Mouse (Mus musculus) lung, postnatal 10 days (tissue): ENCODE results near the gene Bicra.

Experiments used
- DNase-seq: peaks from one replicate; pipeline ENCODE4 v3.0.0; 2021

Gene Bicra

GRCm38 (mm10) chr7:16047338-16048146 is at the start of gene Bicra:
TSS of gene Bicra (minus strand) at chr7:16047921.
- DNase-seq, result peak; percentile 92

- DNase-seq, result no peak
Measured at GRCm38 (mm10) chr7:16094592-16094991, 46.9 kb upstream of the Bicra start.

- no peak for DNase-seq
Measured at GRCm38 (mm10) chr7:16087587-16087986, 39.9 kb upstream of the Bicra start.

GRCm38 (mm10) chr7:16083361-16083760 is 35.6 kb upstream of the Bicra start:
- DNase-seq, result no peak

GRCm38 (mm10) chr7:16080581-16080980 is 32.9 kb upstream of the Bicra start:
- DNase-seq, result no peak

- peak; percentile 32 for DNase-seq
Measured at GRCm38 (mm10) chr7:16079947-16080346, 32.2 kb upstream of the Bicra start.

GRCm38 (mm10) chr7:16071906-16072305 is 24.2 kb upstream of the Bicra start:
- no peak for DNase-seq

GRCm38 (mm10) chr7:16070846-16071245 is 23.1 kb upstream of the Bicra start:
- no peak for DNase-seq

- DNase-seq, result no peak
Measured at GRCm38 (mm10) chr7:16063490-16063889, 15.8 kb upstream of the Bicra start.

- DNase-seq, result no peak
Measured at GRCm38 (mm10) chr7:16062099-16062420, 14.3 kb upstream of the Bicra start.

GRCm38 (mm10) chr7:16061219-16062098 is 13.7 kb upstream of the Bicra start, which contains the start of gene Zfp541:
TSS of gene Zfp541 (plus strand) at chr7:16061814.
- no peak for DNase-seq

- no peak for DNase-seq
Measured at GRCm38 (mm10) chr7:16057136-16057534, 9.4 kb upstream of the Bicra start.

GRCm38 (mm10) chr7:16056459-16057135 is 8.9 kb upstream of the Bicra start:
- peak; percentile 49 for DNase-seq

- DNase-seq, result no peak
Measured at GRCm38 (mm10) chr7:16055665-16056064, 7.9 kb upstream of the Bicra start.

- peak; percentile 7 for DNase-seq
Measured at GRCm38 (mm10) chr7:16054966-16055365, 7.2 kb upstream of the Bicra start.

GRCm38 (mm10) chr7:16053105-16053504 is 5.4 kb upstream of the Bicra start:
- DNase-seq, result no peak

- DNase-seq, result peak; percentile 98
Measured at GRCm38 (mm10) chr7:16052684-16053083, 5.0 kb upstream of the Bicra start.

GRCm38 (mm10) chr7:16051883-16052595 is 4.3 kb upstream of the Bicra start:
- DNase-seq, result peak; percentile 91

GRCm38 (mm10) chr7:16050600-16050999 is 2.9 kb upstream of the Bicra start:
- no peak for DNase-seq

GRCm38 (mm10) chr7:16049576-16049915 is 1.8 kb upstream of the Bicra start:
- DNase-seq, result no peak

GRCm38 (mm10) chr7:16048675-16049575 is 1.2 kb upstream of the Bicra start:
- no peak for DNase-seq

GRCm38 (mm10) chr7:16048164-16048564 is 443 bp upstream of the Bicra start:
- DNase-seq, result peak; percentile 98
